Mouse (Mus musculus) thymus, postnatal 14 days (tissue): ENCODE measurements around the gene Diexf.

Experiments
- DNase-seq: peaks from one replicate; pipeline ENCODE4 v3.0.0; 2021

Diexf gene

DNA sequence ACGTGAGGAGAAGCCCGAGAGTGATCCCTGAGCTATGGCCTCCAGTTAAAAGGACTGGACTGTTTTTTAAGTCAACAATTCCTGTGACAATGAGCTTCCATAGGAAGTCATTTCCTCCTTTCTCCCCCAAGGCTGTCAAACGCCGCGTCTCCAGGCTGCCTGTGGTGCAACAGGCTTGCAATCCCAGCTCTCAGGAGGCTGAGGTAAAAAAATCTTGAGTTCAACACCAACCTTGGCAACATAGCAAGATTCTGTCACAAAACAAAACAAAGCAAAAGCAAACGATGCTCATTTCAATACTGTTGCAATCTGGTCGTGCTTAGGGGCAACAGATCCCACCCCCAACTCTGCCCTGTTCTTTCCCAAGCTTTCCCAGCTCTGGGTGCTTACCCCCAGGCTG, 8.0 kb upstream of the Diexf start:
- no peak for DNase-seq

DNA sequence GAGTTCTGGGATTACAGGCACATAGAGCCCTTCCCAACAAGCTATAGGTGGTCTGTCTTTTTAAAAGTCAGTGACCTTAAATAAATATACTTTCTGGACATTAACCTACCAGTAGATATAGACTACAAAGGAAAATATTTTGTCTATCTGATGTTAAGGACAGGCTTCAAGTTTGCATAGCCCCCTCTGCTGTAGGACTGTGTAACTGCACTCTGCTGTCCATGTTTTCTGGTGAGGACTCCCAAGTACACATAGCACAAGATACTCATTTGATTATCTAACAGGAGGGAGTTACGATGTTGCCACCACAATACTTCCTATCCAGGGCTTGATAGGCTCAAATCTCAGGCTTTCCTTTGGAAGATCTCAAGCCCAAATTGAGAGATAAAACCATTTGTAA, 3.7 kb upstream of the Diexf start:
- DNase-seq = no peak

DNA sequence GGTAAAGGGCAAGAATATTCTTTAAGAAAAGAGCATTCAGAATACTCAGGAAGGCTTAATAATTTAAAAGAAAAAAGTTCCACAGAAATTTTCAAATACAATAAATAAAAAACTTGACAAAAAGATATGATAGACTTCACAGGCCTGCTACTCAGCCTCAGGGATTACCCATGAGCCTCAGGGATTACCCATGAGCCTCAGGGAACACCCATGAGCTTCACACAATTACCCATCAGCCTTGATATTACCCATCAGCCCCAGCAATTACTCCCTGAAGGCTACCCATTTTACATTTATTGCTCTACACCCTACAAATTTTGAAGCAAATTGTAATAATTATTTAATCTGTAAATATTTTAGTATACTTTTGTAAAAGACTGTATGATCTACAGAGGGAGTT, 2.3 kb upstream of the Diexf start:
- DNase-seq = no peak

- no peak for DNase-seq
Observed at GRCm38 (mm10) chr1:193131311-193131948, 1.4 kb upstream of the Diexf start.

DNA sequence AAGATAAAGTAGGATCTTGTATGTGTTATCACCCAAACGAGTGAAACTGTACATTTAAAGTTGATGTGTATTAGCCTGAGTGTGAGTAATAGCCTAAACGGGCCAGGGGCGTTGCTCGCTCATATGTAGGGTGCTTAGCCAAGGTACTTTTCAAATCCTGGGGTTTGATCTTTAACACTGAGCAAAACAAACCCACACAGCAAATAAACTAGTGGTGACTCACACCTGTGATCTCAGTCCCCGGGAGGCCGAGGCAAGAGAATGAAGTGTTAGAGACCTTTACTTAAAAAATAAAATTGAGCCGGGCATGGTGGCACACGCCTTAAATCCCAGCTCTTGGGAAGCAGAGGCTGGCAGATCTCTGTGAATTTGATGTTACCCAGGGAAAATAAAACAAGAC, 767 bp upstream of the Diexf start:
- peak; percentile 53 for DNase-seq

DNA sequence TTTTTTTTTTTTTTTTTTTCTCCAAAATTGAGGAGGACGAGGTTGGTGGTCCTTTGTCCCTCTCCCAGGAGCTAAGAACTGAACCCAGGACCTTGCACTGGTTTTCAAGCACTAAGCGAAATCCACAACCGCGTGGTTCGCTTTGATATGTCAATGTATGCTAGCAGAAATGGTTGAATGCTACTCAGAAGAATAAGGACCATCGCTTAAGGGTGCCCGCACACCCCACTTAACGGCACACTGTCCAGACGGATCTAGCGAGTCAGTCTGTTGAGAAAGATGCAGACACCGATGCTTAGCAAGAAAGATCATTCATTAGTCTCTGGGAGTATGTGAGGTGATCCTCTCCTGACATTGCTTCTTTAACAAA, 369 bp upstream of the Diexf start:
- no peak for DNase-seq

- DNase-seq = no peak
Observed at GRCm38 (mm10) chr1:193129321-193129720, 751 bp downstream of the Diexf start.

DNA sequence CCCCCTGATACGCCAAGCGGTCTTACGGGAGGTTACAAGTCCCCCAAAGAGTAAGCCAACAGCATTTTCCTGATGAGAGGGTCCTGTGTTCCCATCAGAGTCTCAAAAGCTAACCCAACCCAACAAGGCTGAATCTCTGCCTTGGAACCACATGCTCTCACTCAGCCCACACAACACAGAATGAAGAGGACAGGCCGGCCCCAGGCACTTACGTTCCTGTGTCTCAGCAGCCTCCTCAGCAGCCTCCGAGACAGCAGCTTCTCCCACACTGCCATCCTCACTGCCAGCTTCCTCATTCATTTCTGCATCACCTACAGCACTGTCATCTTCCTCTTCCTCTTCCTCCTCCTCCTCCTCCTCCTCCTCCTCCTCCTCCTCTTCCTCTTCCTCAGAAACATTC, 2.0 kb downstream of the Diexf start:
- DNase-seq = no peak

GRCm38 (mm10) chr1:193125835-193126234, 4.2 kb downstream of the Diexf start:
- DNase-seq = no peak

DNA sequence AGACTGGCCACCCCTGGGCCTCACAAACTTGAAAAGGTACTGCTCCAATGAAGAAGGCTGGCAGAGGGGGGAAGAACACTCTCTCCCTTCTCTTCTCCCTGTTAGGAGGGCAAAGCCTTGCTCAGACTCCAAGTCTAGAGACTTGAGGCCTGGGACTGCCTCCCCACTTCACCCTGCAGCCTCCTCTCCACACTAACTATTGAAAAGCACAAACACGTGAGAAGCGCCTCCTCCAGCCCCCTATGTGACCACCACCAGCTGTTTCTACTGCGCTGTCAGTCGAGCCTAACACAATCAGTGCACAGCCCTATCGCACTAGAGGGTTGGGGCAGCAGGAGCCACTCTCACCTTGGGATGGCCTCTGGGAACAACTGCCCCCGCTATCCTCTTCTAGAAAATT, 6.8 kb downstream of the Diexf start:
- peak; percentile 48 for DNase-seq

- DNase-seq = peak; percentile 73
Observed at GRCm38 (mm10) chr1:193122793-193123192, 7.3 kb downstream of the Diexf start.

- no peak for DNase-seq
Observed at GRCm38 (mm10) chr1:193112093-193112492, 18.0 kb downstream of the Diexf start.

- no peak for DNase-seq
Observed at GRCm38 (mm10) chr1:193102996-193103395, 27.1 kb downstream of the Diexf start.

- DNase-seq = no peak
Observed at GRCm38 (mm10) chr1:193102556-193102955, 27.5 kb downstream of the Diexf start.

GRCm38 (mm10) chr1:193102029-193102428, 28.0 kb downstream of the Diexf start:
- no peak for DNase-seq

DNA sequence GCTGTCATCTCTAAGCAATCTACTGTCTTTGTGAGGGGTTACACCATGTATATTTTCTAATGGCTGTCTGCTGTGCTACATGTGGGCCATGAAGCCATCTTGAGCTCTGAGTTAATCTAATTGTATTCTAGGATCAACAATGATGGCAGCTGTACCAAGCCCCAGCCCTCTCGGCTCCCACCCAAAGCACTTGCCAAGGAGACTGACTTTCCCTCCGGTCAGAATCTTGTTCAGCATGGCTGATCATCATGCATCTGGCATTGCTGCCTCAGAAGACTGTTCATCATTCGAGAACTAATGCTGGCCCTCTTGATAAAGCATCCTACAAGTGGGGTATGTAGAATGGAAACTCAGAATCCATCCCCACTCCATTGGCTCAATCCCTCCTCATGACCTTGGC, 31.1 kb downstream of the Diexf start:
- no peak for DNase-seq

GRCm38 (mm10) chr1:193093596-193093995, 36.5 kb downstream of the Diexf start:
- DNase-seq = no peak

DNA sequence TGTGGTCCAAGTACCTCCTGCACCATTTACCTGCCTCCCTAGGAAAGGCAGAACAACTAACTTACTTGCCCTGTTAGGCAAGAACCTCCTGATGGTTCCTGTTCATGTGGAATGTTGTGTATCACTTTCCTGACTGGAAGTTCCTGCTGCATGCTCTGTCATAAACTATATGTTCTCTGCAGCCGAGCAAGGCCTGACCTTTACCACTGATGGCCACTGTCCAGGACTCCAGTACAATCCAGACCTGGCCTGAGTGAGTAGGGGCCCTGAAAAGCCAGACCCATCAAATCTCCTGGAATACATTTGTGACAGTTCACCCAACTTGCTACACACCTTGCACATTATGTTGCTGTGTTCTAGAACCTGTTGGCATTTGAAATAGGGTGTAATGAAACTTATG, 37.3 kb downstream of the Diexf start:
- no peak for DNase-seq

- DNase-seq = no peak
Observed at GRCm38 (mm10) chr1:193090894-193091293, 39.2 kb downstream of the Diexf start.

DNA sequence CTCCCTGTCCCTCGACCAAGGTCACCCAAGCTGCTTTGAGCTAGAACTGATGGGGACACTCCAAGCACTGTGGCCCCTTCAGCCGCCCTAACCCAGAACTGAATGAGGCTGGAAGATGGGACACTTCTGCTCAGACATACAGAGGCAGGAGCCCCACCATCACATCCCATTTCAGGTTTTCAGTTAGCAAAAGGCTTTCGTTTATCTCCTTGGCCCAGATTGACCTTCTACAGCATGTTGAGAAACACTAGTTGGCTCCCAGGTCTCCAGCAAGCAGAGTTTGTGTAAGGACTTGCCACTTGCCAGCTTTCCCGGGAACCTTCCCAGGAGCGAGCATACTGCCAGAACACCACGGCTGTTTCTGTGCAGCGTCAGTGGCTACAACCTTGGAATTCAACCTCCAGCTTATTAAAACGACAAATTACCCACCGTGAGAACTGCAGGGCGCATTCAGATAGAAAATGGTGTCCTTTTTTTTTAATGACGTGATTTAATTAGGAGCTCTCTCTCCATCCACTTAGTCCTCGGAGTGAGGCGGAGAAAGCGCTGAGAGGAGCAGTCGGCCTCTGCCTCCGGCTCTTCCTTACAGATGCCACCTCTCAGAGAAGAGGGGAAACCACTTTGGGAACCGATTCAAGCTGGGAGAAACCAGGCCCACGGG, 39.7 kb downstream of the Diexf start:
- no peak for DNase-seq

DNA sequence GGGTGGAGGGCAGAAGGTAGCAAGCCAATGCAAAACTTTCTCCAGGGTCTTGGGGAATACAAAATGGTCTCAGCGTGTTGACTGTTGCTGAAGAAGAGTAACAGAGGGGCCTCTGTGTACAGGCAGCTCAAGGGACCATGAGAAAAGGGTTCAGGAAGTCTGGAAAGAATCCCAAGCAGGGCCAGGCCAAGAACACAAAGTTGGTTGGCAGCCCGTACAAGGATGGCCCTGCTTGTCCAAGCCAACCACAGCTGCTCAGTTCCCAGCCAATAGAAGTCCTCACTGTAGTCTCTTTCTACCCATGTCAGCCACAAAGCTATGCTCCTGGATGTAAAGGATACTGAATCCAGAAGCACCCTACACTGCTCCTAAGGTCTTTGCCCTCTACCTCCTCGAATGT, 40.4 kb downstream of the Diexf start:
- DNase-seq = no peak

GRCm38 (mm10) chr1:193089211-193089610, 40.9 kb downstream of the Diexf start:
- DNase-seq = no peak

- peak; percentile 63 for DNase-seq
Observed at GRCm38 (mm10) chr1:193086842-193087476, 43.1 kb downstream of the Diexf start.

DNA sequence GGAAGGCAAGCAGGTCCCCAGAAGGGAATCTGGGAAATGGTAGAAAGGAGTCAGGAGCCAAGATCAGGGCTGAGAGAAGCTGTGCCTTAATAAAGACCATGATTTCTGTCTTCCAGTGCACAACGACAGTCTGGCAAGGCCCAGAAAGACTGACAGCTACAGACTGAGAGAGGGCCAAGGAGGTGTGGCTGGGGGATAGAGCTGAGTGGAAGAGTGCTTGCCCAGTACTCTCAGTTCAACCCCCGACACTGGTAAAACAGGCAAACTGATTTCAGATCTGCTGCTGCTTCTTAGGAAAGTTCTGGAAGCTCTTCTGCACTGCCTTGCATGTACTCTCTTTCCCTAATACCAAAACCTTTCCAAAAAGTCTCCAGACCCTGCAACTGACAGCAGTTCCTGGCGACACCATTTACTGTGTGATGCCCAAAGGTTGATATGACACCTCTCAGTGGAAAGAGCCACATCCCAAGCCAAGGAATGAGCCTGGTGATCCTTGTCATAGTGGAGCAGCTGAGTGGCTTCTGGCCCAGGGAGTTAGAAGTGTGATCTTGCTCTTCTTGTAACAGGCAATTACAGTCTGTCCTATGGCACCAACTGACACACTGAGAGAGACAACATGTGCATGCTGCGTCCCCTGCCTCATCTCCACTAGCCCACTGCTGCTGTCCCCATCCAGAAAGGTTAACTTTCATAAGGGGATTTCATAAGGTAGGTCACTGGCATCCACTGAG, 43.8 kb downstream of the Diexf start:
- DNase-seq = no peak
